Mouse (Mus musculus): ENCODE measurements around the gene Ifitm3. TPM values are rescaled to one million over a fixed set of nuclear protein-coding genes. Genes with fewer than 3 reads are reported as not detected.

Gene Ifitm3
- polyA plus RNA-seq, 1 experiment from 2014 or later, result 56.5 TPM

DNA sequence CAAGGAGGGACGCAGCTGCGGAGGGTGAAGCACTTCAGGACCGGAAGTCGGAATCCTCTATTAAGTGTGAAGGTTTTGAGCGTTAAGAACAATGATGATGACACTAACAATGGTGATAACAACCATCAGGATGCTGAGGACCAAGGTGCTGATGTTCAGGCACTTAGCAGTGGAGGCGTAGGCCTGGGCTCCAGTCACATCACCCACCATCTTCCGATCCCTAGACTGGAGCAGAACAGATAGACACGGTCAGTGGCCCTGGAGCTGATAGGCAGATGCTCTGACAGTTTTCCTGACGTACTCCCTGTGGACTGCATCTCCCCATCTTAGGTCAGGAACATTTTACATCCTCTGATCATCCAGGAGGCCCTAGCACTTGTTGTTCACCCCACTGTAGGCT is 905 bp downstream of the Ifitm3 start:
- H3K9me3 ChIP-seq, result no peaks in the 10 kb centered on the region
- peak overlapping the region; percentile 67; the same call in 1 of the 2 replicates for H3K9ac ChIP-seq (replicated peaks)
- peak overlapping the region; percentile 64 for H3K4me2 ChIP-seq
- no peaks in the 10 kb centered on the region for H3K36me3 ChIP-seq
- H3K27ac ChIP-seq, result peak overlapping the region; percentile 84; the same call in 1 of the 2 replicates
- H3K4me1 ChIP-seq (replicated peaks), result peaks cover 32% of the 10 kb centered on the region
- peak overlapping the region; percentile 44 for H3K4me3 ChIP-seq (replicated peaks)
- ATAC-seq (ENCODE audit: insufficient number of reproducible peaks, insufficient read depth, low FRiP score, low TSS enrichment, low read depth), result no peak
- no peaks in the 10 kb centered on the region for H3K27me3 ChIP-seq
- WGBS, result 82% methylated on average over 9 of the region's 9 CpGs

DNA sequence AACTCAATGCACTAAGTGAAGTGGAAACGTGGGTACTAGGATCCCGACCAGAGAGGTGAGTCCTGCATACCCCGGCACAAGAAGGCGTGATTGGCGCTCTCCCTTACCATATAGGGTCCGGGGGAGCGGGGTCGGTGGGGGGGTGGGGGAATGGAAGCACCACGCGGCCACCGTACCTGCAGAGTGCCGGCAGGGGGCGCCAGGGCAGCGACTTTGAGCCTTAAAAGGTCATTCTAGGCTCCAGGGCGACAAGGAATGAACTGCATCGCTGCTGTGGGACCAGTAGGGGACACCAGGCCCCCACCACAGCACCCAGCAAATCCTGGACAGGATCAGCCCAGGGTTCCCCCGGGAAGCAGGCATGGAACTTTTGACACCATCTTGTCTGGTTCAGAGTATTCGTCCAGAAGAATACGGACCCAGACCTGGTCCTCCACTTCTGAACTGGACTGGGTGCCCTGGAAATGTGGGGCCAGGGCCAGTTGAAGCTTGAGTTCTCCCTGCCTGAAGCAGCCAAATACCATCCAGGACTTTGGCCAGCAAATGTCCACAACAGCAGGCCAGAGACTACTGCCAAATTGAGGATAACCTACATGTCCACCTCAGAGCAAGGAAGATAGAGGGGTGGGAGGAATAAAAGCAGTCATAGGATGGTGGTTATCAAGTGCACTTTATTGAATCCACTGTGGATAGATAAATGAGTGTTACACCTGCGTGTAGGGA is 1.5 kb downstream of the Ifitm3 start:
- peak overlapping the region; percentile 11; the same call in 1 of the 2 replicates for H3K4me3 ChIP-seq (replicated peaks)
- peaks cover 32% of the 10 kb centered on the region for H3K4me1 ChIP-seq (replicated peaks)
- H3K36me3 ChIP-seq, result no peaks in the 10 kb centered on the region
- H3K27ac ChIP-seq, result no peak overlapping the region
- no peaks in the 10 kb centered on the region for H3K27me3 ChIP-seq
- peak overlapping the region; percentile 64 for H3K4me2 ChIP-seq
- no peak overlapping the region for H3K9ac ChIP-seq (replicated peaks)
- no peaks in the 10 kb centered on the region for H3K9me3 ChIP-seq
- peak; percentile 22; the same call in 1 of the 2 replicates for ATAC-seq (ENCODE audit: insufficient number of reproducible peaks, insufficient read depth, low FRiP score, low TSS enrichment, low read depth)
- 7% methylated on average over 20 of the region's 20 CpGs for WGBS

GRCm38 (mm10) chr7:141008312-141008761 is 2.2 kb downstream of the Ifitm3 start:
- peaks cover 32% of the 10 kb centered on the region for H3K4me1 ChIP-seq (replicated peaks)
- H3K36me3 ChIP-seq, result no peaks in the 10 kb centered on the region
- H3K27me3 ChIP-seq, result no peaks in the 10 kb centered on the region
- peak overlapping the region; percentile 64 for H3K4me2 ChIP-seq
- H3K9ac ChIP-seq (replicated peaks), result no peak overlapping the region
- no peak overlapping the region for H3K27ac ChIP-seq
- no peak for ATAC-seq (ENCODE audit: insufficient number of reproducible peaks, insufficient read depth, low FRiP score, low TSS enrichment, low read depth)
- H3K9me3 ChIP-seq, result no peaks in the 10 kb centered on the region
- no peak overlapping the region for H3K4me3 ChIP-seq (replicated peaks)
- WGBS, result 6% methylated on average over 7 of the region's 7 CpGs

GRCm38 (mm10) chr7:141006914-141007313 is 3.7 kb downstream of the Ifitm3 start:
- Histone ChIP-seq H3K27ac (no peak overlapping the region), H3K27me3 (no peaks in the 10 kb centered on the region), H3K9me3 (no peaks in the 10 kb centered on the region), H3K4me3 (replicated peaks) (no peak overlapping the region), H3K4me1 (replicated peaks) (peaks cover 32% of the 10 kb centered on the region), H3K4me2 (no peak overlapping the region), H3K36me3 (no peaks in the 10 kb centered on the region), H3K9ac (replicated peaks) (no peak overlapping the region)
- ATAC-seq (ENCODE audit: insufficient number of reproducible peaks, insufficient read depth, low FRiP score, low TSS enrichment, low read depth), result no peak
- WGBS, result 85% methylated on average over 5 of the region's 5 CpGs

DNA sequence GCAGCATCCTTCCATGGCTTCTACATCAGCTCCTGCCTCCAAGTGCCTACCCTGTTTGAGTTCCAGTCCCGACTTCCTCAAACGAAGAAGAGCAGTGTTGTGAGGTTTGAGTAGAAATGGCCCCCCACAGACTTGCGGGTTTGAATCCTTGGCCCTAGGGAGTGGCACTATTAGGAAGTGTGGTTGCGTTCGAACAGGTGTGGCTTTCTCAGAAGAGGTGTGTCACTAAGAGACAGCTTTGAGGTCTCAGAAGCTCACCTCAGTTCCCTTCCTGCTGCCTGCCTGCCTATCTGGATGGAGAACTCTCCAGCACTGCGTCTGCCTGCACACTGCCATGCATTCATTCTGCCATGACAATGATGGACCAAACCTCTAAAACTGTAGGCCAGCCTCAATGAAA is 4.1 kb downstream of the Ifitm3 start:
- 93% methylated on average over 6 of the region's 6 CpGs for WGBS
- Histone ChIP-seq H3K4me3 (replicated peaks) (no peak overlapping the region), H3K4me1 (replicated peaks) (peaks cover 31% of the 10 kb centered on the region), H3K9ac (replicated peaks) (no peak overlapping the region), H3K27ac (no peak overlapping the region), H3K36me3 (no peaks in the 10 kb centered on the region), H3K27me3 (no peaks in the 10 kb centered on the region), H3K9me3 (no peaks in the 10 kb centered on the region), H3K4me2 (no peak overlapping the region)
- no peak for ATAC-seq (ENCODE audit: insufficient number of reproducible peaks, insufficient read depth, low FRiP score, low TSS enrichment, low read depth)

- Histone ChIP-seq H3K27ac (no peak overlapping the region), H3K36me3 (no peaks in the 10 kb centered on the region), H3K9me3 (no peaks in the 10 kb centered on the region), H3K9ac (replicated peaks) (no peak overlapping the region), H3K27me3 (no peaks in the 10 kb centered on the region), H3K4me2 (no peak overlapping the region), H3K4me1 (replicated peaks) (peaks cover 3% of the 10 kb centered on the region), H3K4me3 (replicated peaks) (no peak overlapping the region)
- ATAC-seq (ENCODE audit: insufficient number of reproducible peaks, insufficient read depth, low FRiP score, low TSS enrichment, low read depth), result no peak
- 87% methylated on average over 5 of the region's 5 CpGs for WGBS
Measured at GRCm38 (mm10) chr7:141003248-141004010, 7.1 kb downstream of the Ifitm3 start.

GRCm38 (mm10) chr7:141000881-141001708 is 9.5 kb downstream of the Ifitm3 start:
- Histone ChIP-seq H3K4me1 (replicated peaks) (no peaks in the 10 kb centered on the region), H3K4me3 (replicated peaks) (no peak overlapping the region), H3K27me3 (no peaks in the 10 kb centered on the region), H3K27ac (no peak overlapping the region), H3K4me2 (no peak overlapping the region), H3K9me3 (no peaks in the 10 kb centered on the region), H3K36me3 (no peaks in the 10 kb centered on the region), H3K9ac (replicated peaks) (no peak overlapping the region)
- 79% methylated on average over 15 of the region's 15 CpGs for WGBS
- no peak for ATAC-seq (ENCODE audit: insufficient number of reproducible peaks, insufficient read depth, low FRiP score, low TSS enrichment, low read depth)

- Histone ChIP-seq H3K27me3 (no peaks in the 10 kb centered on the region), H3K36me3 (no peaks in the 10 kb centered on the region), H3K4me3 (replicated peaks) (no peak overlapping the region), H3K9me3 (no peaks in the 10 kb centered on the region), H3K4me2 (no peak overlapping the region), H3K4me1 (replicated peaks) (no peaks in the 10 kb centered on the region), H3K27ac (no peak overlapping the region), H3K9ac (replicated peaks) (no peak overlapping the region)
- 81% methylated on average over 11 of the region's 11 CpGs for WGBS
- ATAC-seq (ENCODE audit: insufficient number of reproducible peaks, insufficient read depth, low FRiP score, low TSS enrichment, low read depth), result no peak
Measured at GRCm38 (mm10) chr7:140998853-140999700, 11.5 kb downstream of the Ifitm3 start.

DNA sequence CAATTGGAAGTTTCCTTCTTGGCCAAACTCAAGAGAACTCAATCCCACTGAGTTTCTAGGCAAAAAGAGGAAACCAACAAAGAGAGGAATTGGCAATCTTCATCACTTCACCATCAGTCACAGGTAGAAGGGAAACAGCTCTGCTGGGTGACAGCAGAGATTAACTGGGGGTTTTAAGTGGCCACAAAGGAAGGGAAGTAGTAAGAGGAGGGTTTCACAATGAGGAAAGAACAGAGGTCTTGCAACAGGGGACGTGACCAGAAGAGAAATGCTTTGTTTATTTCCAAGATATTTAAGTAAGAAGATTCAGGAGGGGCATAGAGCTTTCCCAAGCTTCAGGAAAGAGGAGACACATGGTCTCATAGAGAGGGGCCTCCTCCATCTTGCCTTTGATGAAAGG is 12.8 kb downstream of the Ifitm3 start:
- Histone ChIP-seq H3K27me3 (no peaks in the 10 kb centered on the region), H3K36me3 (no peaks in the 10 kb centered on the region), H3K9me3 (no peaks in the 10 kb centered on the region), H3K27ac (no peak overlapping the region), H3K4me2 (no peak overlapping the region), H3K4me1 (replicated peaks) (no peaks in the 10 kb centered on the region), H3K9ac (replicated peaks) (no peak overlapping the region), H3K4me3 (replicated peaks) (no peak overlapping the region)
- WGBS, result 65% methylated on average over 1 of the region's 1 CpGs
- ATAC-seq (ENCODE audit: insufficient number of reproducible peaks, insufficient read depth, low FRiP score, low TSS enrichment, low read depth), result no peak

DNA sequence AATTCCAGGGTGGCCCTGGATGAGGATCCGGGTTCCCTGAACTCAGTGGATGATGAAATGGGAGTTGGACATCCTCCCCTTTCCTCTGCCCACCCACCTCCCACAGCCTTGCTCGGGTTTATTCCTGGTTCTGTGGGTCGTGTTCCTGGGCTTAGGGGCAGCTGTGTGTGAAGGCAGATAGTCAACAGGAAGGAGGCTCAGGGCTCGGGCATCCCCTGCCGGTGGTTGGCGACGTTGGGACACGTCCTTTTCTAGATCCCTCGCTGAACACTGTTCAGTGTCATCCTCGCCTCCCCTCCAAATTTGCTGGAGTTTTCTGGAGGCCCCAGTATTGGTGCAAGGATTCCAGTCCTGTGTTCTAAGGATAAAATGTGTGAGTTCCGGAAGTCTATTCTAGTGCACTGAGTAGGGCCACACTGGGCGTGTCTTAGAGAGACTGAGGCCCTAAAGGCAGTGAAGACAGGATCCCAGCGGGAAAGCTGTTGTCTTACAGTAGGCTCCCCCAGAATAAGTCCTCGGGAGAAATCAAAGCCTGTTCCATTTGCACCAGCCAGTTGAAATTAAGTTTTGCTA is 19.4 kb downstream of the Ifitm3 start:
- H3K36me3 ChIP-seq, result no peaks in the 10 kb centered on the region
- no peak for ATAC-seq (ENCODE audit: insufficient number of reproducible peaks, insufficient read depth, low FRiP score, low TSS enrichment, low read depth)
- no peaks in the 10 kb centered on the region for H3K9me3 ChIP-seq
- no peak overlapping the region for H3K4me3 ChIP-seq (replicated peaks)
- peaks cover 11% of the 10 kb centered on the region for H3K4me1 ChIP-seq (replicated peaks)
- 86% methylated on average over 14 of the region's 14 CpGs for WGBS
- no peaks in the 10 kb centered on the region for H3K27me3 ChIP-seq
- H3K27ac ChIP-seq, result peak overlapping the region; percentile 41; the same call in 1 of the 2 replicates
- H3K4me2 ChIP-seq, result no peak overlapping the region
- no peak overlapping the region for H3K9ac ChIP-seq (replicated peaks)
